Mouse (Mus musculus): Measurements from ENCODE around the gene Rubcn.

Gene Rubcn

DNA sequence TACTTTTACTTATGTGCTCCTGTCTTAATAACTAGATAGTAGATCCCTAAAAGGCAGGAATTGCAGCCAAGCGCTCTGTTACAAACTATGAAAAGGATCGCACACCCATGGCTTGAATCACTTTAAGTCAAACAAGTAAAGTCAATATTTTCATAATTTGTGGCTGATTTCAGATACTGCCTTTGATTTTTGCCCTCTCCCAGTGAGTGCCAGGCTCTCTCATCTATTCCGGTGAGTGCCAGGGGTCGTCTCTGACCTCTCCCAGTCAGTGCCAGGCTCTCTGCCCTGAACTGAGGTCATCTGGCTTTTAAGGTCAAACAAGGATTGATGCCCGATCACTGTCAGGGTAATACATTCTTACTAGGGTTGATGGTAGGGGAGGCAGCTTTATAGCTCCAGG lies 59.1 kb downstream of the Rubcn start:
- DNase-seq (ENCODE audit: low spot score): no peak

DNA sequence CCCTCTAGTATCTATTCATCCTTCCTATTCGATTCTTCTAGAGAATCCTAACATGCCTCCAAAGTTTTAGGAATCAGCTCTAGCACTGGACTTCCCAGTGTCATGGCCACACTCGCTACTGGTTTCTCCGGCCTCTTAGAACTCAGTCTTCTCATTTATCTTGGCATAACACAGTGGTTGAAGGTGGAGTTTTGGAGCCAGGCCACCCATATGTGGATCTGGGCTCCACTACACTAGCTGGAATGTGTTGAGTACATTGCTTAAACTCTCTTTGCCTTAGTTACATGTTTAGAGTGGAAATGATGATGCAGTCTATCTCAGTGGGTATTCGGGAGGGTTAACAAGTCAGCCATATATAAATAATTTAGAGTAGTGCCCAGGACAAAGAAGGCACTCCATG lies 59.5 kb downstream of the Rubcn start:
- no peak for DNase-seq (ENCODE audit: low spot score)

- DNase-seq (ENCODE audit: low spot score): no peak
Measured at GRCm38 (mm10) chr16:32815160-32815605, 62.4 kb downstream of the Rubcn start.

- no peak for DNase-seq (ENCODE audit: low spot score)
Measured at GRCm38 (mm10) chr16:32814539-32814938, 63.0 kb downstream of the Rubcn start.

DNA sequence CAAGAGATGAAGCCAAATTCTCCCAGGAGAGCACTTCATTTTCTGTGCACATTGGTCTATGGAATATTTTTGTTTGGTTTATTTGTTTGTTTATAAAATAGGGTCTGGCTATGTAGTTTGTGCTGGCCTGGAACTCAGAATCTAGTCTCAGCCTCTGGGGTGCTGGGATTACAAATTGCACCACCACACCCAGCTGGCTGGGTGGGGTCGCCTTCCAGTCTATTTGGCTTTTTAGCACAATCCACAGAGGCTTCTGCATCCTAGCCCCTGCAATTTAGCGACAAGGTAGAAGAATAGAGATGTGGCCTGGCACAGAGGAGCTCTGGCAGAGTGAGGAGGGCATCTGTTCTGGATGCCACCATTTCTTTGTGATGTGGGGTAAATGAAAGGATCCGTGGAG lies 63.8 kb downstream of the Rubcn start:
- no peak for DNase-seq (ENCODE audit: low spot score)

- no peak for DNase-seq (ENCODE audit: low spot score)
Measured at GRCm38 (mm10) chr16:32813362-32813761, 64.2 kb downstream of the Rubcn start.

GRCm38 (mm10) chr16:32812888-32813361 lies 64.6 kb downstream of the Rubcn start:
- DNase-seq (ENCODE audit: low spot score): peak; percentile 79

- DNase-seq (ENCODE audit: low spot score): no peak
Measured at GRCm38 (mm10) chr16:32810321-32810720, 67.2 kb downstream of the Rubcn start, which contains the start of gene Smbd1. Gene Smbd1, minus strand, starts transcription at chr16:32810477.

GRCm38 (mm10) chr16:32807408-32808185 lies 70.0 kb downstream of the Rubcn start:
- DNase-seq (ENCODE audit: low spot score): no peak

DNA sequence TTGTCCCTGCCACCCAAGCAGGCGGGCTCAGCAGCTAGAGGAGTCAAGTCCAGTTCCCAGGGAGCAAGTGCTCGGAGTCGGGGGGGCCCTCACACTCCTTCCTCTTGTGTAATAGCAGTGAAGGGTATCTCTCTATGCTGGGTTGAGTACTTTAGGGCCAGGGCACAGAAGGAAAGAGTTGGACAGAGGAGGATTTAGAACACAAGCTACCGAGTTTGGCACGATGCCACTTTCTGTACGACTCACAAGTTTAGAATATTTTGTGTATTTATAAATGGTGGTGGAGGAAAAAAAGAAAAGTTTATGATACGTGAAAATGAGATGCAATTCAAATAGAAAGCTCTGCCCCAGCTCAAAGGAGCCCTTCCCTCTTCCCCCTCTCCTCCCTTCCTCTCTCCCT lies 72.4 kb downstream of the Rubcn start:
- no peak for DNase-seq (ENCODE audit: low spot score)

- DNase-seq (ENCODE audit: low spot score): no peak
Measured at GRCm38 (mm10) chr16:32803901-32804300, 73.7 kb downstream of the Rubcn start.

- peak; percentile 56 for DNase-seq (ENCODE audit: low spot score)
Measured at GRCm38 (mm10) chr16:32803252-32803853, 74.2 kb downstream of the Rubcn start.

GRCm38 (mm10) chr16:32797426-32797689 lies 80.2 kb downstream of the Rubcn start, which contains the start of gene Muc20:
Gene Muc20, minus strand, starts transcription at chr16:32797435.
- DNase-seq (ENCODE audit: low spot score): no peak

GRCm38 (mm10) chr16:32796676-32797425 lies 80.7 kb downstream of the Rubcn start:
- DNase-seq (ENCODE audit: low spot score): no peak

- no peak for DNase-seq (ENCODE audit: low spot score)
Measured at GRCm38 (mm10) chr16:32795177-32795576, 82.4 kb downstream of the Rubcn start.

GRCm38 (mm10) chr16:32790056-32790455 lies 87.5 kb downstream of the Rubcn start:
- no peak for DNase-seq (ENCODE audit: low spot score)

DNA sequence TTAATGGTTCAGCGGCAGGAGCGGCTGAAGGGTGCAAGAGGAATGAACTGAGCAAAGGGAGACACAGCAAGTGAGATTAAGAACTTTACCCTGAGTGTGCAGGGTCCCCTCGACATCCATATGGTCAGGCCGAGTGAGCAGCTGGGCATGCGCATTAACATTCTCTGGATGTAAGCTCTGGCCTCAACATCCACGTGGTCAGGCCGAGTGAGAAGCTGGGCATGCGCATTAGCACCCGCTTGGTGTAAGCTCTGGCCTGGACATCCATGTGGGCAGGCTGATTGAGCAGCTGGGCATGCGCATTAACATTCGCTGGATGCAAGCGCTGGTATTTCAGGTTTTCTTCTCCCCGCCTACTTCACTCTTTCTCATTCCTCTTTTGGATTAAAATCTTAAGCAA lies 92.7 kb downstream of the Rubcn start:
- no peak for DNase-seq (ENCODE audit: low spot score)

GRCm38 (mm10) chr16:32783324-32784062 lies 94.1 kb downstream of the Rubcn start:
- DNase-seq (ENCODE audit: low spot score): no peak

- no peak for DNase-seq (ENCODE audit: low spot score)
Measured at GRCm38 (mm10) chr16:32778956-32779355, 98.6 kb downstream of the Rubcn start.

DNA sequence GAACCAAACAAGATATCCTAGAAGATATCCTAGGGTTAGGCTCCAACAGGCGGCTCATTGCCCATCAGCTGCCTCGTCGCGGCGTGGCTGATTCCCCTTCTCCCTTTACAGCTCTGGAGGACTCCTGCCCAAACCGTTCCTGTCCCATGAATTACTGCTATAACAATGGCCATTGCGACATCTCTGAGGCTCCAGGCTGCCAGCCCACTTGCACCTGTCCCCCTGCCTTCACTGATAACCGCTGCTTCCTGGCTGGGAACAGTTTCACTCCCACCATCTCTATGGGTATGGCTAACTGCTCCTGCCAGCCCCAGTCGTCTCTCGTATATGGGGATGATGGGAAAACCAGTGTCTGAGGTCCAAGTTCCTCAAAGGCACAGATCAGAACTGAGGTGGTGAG lies 100.9 kb downstream of the Rubcn start:
- no peak for DNase-seq (ENCODE audit: low spot score)
